Mouse (Mus musculus) lung, postnatal 14 days (tissue): ENCODE measurements around the gene Kif1bp.
"Not testable (repeated sequence)": the region's sequence is repeated elsewhere in the genome, so short reads cannot be mapped to it uniquely, and the experiment has no call there.

Experiments used
- DNase-seq: peaks from one replicate; pipeline ENCODE4 v3.0.0; 2021

Gene Kif1bp

DNA sequence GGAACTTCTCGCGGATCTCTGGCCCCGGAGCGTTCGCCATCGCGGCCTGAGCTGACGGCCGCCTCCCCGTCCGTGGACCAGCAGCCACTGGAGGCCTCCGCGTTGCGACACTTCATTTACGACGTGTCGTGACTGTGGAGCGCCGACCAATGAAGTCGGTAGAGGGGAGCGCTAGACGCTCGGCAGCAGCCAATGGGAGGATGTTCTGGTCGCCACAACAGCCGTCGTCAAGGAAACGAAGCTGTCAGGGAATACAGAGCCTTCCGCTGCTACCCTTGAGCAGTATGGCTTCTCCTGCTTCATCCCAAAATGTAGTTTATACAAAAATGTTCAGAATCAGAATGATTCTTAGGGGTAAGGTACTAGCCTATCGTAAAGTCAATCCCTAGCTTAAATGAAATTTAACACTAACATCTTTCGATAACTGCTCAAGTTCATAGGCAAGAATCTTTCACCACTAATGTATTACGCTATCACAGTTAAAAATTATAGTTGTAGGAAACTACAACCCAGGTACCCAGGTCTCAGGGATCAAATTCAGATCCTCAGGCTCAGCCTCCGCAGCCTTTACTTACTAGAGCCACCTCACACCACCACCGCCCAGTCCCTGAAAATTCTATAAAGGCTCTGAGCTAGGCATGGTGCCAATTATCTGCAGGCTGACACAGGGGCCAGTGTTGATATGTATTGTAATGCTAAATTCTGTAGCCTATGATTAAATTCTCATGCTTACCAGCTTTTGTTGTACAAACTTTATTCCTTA is at the start of gene Kif1bp:
Gene Kif1bp (minus strand): TSS at position 120 of the 763 bp plus-strand sequence.
- peak; percentile 97 for DNase-seq

DNA sequence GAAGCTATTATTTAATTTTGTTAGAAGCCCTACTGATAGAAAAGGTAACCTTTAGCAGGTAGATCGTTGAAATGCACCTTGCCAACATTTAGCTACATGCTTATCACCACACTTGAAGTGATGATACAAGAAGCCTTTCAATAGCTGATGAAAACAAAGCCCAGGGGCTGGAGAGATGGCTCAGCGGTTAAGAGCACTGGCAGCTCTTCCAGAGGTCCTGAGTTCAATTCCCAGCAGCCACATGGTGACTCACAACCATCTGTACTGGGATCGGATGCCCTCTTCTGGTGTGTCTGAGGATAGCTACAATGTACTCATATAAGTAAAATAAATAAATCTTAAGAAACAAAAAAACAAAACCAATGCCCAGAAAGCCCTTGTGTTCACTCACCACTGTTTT is 25.9 kb upstream of the Kif1bp start:
- no peak for DNase-seq

GRCm38 (mm10) chr10:62603233-62604030 is 25.2 kb upstream of the Kif1bp start:
- no peak for DNase-seq

DNA sequence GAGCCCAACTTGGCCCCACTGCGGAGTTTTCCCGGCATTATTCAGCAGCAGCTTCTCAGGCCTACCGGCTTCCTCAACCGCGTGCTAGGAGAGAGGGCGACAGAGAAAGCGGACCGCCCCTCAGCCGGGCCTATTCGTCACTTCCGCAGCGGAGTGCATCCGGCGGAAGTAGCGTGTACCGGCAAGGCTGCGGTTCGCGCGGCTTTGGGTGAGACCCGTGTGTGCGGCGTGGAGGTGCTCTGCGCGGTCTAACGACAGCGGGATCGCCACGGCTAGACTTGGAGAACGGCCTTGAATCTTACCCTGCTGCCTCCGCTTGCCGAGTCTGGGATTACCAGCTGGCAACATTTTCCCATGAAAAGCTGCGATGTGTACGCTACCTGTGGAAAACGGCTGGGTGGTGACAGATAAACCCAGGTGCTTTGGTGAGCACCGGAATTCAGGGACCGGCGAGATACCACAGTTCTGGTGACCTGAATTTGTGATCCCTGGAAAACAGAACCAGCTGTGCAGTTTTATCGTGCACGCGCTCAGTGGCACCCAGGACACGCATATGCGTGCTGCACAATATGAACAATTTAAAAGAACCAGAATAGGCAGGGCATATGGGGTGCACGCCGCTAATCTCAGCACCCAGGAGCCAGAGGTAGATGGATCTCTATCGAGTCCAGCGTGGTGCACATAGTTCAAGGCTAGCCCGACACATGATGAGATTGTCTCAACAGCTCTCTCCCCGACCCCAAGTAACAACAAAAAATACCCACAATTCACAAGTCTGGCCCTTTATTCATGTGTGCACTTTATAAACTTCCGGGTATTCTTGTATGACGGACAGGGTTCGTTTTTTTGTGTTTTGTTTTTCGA is 24.2 kb upstream of the Kif1bp start, which contains the start of gene Ddx21:
Gene Ddx21 (minus strand): TSS at position 105 of the 864 bp plus-strand sequence.
- DNase-seq, result peak; percentile 90

- DNase-seq, result no peak
Measured at GRCm38 (mm10) chr10:62601833-62602176, 23.5 kb upstream of the Kif1bp start.

DNA sequence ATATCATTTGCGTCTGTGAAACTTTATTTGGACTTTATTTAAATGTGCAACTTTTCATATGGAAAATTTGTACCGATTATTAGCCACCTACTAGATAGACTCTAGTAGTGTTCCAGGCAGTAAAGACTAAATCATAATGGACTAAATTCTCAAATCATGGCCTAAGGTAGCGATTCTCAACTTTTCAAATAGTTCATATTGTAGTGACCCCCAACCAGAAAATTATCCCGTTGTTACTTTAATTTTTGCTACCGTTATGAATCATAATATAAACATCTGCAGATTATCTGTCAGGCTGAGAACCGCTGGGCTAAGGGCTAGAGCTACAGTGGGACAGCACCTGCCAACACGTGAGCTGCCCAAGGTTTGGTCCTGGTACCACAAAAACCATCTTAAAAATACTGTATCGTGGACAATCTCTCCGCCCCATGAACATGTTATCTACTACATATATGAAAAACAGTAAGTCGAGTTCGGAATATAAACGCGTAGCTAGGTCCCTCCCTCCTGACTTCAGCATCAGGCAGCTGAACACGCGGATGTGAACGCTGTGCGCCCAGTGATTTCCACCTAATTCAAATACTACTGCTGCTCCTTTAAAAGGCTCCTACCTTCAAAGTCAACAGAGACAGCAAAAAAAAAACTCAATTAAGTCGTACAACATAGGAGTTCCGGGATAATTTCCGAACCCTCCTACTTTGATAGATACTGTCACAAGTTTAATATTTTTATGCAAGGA is 23.0 kb upstream of the Kif1bp start:
- no peak for DNase-seq

DNA sequence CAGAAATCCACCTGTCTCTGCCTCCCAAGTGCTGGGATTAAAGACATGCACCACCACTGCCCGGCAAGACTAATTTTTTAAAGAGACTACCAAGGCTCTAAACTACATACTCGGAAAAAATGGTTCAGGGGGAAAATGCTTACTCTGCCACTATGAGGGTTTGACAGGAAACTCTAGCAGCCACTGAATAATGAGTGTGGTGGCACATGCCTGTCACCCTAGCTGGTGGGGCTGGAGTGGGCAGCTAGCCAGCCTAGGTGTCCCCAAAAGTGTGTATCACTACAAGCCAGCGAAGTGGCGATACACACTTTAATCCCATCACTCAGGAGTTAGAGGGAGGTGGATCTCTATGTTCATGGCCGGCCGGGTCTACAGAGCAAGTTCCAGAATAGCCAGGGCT is 21.8 kb upstream of the Kif1bp start:
- DNase-seq, result no peak

DNA sequence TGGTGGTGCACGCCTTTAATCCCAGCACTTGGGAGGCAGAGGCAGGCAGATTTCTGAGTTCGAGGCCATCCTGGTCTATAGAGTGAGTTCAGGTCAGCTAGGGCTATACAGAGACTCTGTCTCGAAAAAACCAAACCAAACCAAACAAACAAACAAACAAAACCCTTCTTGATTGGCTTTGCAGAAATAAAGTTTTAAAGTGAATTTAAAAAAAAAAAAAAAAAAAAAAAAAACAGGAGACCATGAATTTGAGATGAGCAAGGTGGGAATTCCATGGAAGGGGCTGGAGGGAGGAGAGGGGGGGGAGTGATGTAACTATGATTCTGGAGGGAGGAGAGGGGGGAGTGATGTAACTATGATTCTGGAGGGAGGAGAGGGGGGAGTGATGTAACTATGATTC is 21.1 kb upstream of the Kif1bp start:
- DNase-seq, result not testable (repeated sequence)

DNA sequence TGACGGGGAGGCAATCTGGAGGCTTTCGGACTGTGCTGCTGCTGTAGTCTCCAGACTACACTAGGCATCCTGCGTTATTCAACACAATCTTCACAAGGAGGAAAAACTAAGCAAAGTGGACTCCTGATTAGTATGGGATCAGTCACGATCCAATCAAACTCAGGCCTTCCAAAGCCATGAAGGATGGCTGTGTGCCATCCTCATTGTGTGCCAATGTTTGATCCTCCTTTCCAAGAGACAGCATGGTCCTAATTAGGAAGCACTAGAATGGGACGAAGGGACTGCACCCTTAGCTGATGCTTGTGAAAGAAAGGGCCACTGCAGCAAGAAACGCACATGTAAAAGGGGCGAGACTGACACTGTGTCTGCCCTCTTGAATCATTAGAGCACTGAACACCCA is 14.2 kb upstream of the Kif1bp start:
- DNase-seq, result no peak

DNA sequence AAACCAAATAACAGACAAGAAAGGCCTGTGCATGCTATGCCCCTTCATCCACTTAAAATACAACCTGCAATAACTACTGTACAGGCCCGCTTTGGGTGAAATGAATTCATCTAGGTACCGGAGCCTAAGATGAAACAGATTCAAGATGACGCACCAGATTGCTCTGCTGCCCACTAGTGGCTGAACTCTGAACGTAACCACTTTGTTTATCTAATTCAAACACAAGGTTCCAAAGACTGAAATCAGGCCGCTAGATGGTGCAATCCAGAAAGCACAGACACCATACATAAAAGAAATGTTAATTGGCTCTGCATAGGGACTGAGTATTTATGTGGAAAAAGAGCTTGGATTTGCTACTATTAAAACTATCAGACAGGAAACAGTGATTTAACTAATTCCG is 11.9 kb upstream of the Kif1bp start:
- DNase-seq, result peak; percentile 93

GRCm38 (mm10) chr10:62588616-62589015 is 10.4 kb upstream of the Kif1bp start:
- no peak for DNase-seq

DNA sequence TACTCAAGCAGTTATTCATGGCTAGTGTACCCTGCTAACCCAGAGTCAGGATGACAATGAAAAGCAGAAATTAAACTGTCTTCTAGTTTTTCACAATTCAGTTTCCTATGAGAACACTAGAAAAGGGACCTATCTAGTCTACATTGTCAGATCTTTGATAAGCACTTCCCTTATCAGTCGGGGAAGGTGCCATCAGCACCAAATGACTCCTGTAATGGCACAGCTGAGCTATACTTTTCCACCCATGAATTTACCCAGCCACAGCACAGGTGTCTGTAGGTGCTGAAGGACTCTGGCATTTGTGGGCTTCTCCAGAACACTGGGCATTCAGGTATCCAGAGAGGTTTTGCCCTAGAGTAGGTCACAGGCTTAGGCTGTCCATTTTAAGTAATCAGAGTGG is 5.0 kb upstream of the Kif1bp start:
- DNase-seq, result no peak

- DNase-seq, result no peak
Measured at GRCm38 (mm10) chr10:62582701-62583100, 4.4 kb upstream of the Kif1bp start.

- no peak for DNase-seq
Measured at GRCm38 (mm10) chr10:62582263-62582662, 4.0 kb upstream of the Kif1bp start.

DNA sequence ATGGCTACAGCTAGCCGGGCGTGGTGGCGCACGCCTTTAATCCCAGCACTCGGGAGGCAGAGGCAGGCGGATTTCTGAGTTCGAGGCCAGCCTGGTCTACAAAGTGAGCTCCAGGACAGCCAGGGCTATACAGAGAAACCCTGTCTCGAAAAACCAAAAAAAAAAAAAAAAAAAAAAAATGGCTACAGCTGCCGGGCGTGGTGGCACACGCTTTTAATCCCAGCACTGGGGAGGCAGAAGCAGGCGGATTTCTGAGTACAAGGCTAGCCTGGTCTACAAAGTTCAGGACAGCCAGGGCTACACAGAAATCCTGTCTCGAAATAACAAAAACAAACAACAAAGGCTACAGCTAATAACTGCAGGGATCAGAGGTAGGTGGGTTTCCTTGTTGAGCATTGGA is 872 bp upstream of the Kif1bp start:
- not testable (repeated sequence) for DNase-seq

- no peak for DNase-seq
Measured at GRCm38 (mm10) chr10:62577673-62578337, 452 bp downstream of the Kif1bp start.

DNA sequence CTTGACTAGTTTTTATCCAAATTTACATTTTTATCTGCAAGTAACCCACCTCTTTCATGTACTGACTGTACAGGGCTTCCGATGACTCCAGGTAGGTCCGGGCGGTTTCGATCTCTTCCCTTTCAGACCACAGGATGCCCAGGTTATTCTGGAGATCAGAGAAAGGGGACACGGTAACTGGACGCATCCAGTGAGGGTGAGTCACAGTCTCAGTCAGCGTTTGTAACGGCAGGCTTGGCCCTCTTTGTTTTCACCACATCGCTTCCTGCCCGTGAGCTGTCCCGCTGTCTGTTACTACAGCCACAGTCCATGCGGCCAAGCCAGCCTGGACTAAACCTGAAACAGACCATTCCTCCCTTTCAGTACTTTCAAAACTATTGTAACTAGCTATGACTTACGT is 3.3 kb downstream of the Kif1bp start:
- no peak for DNase-seq

DNA sequence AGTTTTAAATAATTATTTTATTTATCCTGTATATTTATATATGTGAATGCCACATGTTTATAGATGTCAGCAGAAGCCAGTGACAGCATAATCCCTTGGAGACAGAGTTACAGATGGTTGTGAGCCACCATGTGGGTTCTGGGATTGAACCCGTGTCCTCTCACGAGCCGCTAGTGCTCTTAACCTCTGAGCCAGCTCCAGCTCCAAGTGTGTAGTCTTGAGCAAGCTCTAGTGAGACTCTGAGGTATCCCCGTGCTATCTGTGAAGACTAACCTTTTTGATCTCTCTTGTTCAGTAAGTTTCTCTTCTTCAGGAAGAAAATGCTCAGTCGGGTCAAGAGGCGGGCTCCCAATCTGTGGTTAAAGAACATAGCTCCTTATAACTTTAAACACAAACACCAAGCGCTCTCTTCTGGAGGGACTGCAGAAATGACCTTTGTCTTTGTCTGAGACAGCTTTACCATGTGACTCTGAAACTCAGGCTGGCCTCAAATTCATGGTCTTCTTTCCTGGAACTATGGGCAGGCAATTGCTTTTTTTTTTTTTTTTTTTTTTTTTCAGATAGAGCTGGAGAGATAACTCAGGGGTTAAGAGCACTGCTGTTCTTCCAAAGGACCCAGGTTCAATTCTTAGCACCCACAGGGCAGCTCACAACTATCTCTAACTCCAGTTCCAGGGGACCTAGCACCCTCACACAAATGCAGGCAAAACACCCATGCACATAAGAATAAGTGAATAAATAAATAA is 8.0 kb downstream of the Kif1bp start:
- DNase-seq, result no peak

GRCm38 (mm10) chr10:62568861-62569260 is 9.4 kb downstream of the Kif1bp start:
- no peak for DNase-seq

DNA sequence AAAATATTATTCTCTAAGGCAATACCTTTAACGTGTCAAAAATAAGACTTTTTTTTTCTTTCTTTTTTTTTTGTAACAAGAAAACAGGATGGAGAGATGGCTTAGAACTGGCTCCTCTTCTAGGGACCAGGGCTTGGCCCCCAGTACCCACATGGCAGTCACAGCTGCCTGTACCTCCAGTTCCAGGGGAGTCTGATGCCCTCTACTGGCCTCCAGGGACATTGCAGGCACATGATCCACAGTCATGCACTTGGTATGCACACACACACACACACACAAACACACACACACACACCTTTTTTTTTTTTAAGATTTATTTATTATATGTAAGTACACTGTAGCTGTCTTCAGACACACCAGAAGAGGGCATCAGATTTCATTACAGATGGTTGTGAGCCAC is 20.5 kb downstream of the Kif1bp start:
- DNase-seq, result no peak

- no peak for DNase-seq
Measured at GRCm38 (mm10) chr10:62556558-62556901, 21.7 kb downstream of the Kif1bp start.
